ENCODE assay signal across 16 mouse cellular contexts in the genomic region with DNA sequence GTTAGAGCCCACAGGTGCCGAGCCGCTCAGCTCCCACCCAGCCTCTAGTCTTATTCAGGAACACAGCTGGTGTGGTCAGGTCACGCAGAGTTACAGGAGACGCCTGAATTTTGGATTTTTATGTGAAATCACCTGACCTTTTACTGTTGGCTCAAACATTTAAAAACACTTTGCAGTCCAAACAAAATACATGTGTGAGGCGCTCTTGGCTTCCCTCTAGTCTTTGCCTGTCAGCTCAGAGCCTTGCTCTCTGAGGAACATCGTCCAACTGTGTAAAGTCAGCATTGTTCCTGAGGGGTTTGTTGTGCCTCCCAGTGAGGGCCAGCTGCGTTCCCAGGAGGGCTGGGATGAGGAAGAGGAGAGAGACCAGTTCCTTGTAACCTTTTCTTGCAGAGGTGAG. TPM values are rescaled to one million over a fixed set of nuclear protein-coding genes. Genes with fewer than 3 reads are reported as not detected.
DNase-seq lines count a peak whose midpoint lies in the region; ATAC-seq and TF ChIP-seq lines count a peak whose summit lies in the region.
"Had no signal": no experiment of that assay in that cellular context is flagged by ENCODE, and none has a peak within 500 bp of the region (broad histone marks: within the 10 kb centered on the region; RNA-seq: fewer than 3 reads in every experiment).

No protein-coding gene starts in this region.

- no peak for ATAC-seq in hindbrain, embryonic 11.5 days (ENCODE audit: low FRiP score)
- ATAC-seq in hindbrain, embryonic 14.5 days (ENCODE audit: low FRiP score): no peak
- no peak for ATAC-seq in hindbrain, postnatal 0 days
- ATAC-seq: intestine, postnatal 0 days had no signal

- H3K9ac ChIP-seq in hindbrain, embryonic 11.5 days (ENCODE audit: low read depth, low read length): peak overlapping the region; percentile 12; the same call in 1 of the 2 replicates
- H3K9ac ChIP-seq in hindbrain, embryonic 14.5 days: no peak overlapping the region
- H3K9ac ChIP-seq in hindbrain, postnatal 0 days (replicated peaks; ENCODE audit: low read length): no peak overlapping the region

- peak overlapping the region; percentile 18; the same call in 1 of the 2 replicates for H3K27ac ChIP-seq in cerebellum, adult 2 months (ENCODE audit: insufficient read depth, low read length)
- no peak overlapping the region for H3K27ac ChIP-seq in hindbrain, embryonic 11.5 days (ENCODE audit: low read depth, low read length)
- no peak overlapping the region for H3K27ac ChIP-seq in hindbrain, embryonic 14.5 days
- H3K27ac ChIP-seq in hindbrain, postnatal 0 days: peak overlapping the region; percentile 41; the same call in 1 of the 2 replicates

- 60% methylated on average over 7 of the region's 7 CpGs for WGBS in cerebellum, adult 2 months
- WGBS in hindbrain, embryonic 11.5 days: 65% methylated on average over 7 of the region's 7 CpGs
- 61% methylated on average over 7 of the region's 7 CpGs for WGBS in hindbrain, embryonic 14.5 days
- WGBS in hindbrain, postnatal 0 days: 51% methylated on average over 7 of the region's 7 CpGs

- no peaks in the 10 kb centered on the region for H3K9me3 ChIP-seq in hindbrain, embryonic 11.5 days (ENCODE audit: control insufficient read depth, low read length)
- H3K9me3 ChIP-seq in hindbrain, embryonic 14.5 days (ENCODE audit: control insufficient read depth, low read length): no peaks in the 10 kb centered on the region
- no peaks in the 10 kb centered on the region for H3K9me3 ChIP-seq in hindbrain, postnatal 0 days (ENCODE audit: low read length)

- H3K27me3 ChIP-seq in cerebellum, adult 2 months (ENCODE audit: control insufficient read depth, insufficient read depth, low read length): no peaks in the 10 kb centered on the region
- no peaks in the 10 kb centered on the region for H3K27me3 ChIP-seq in hindbrain, embryonic 11.5 days (ENCODE audit: control insufficient read depth, insufficient read depth, low read length)
- H3K27me3 ChIP-seq in hindbrain, embryonic 14.5 days (ENCODE audit: control insufficient read depth, insufficient read depth, low read length): no peaks in the 10 kb centered on the region
- H3K27me3 ChIP-seq in hindbrain, postnatal 0 days (ENCODE audit: insufficient read depth, low read length): no peaks in the 10 kb centered on the region

- H3K4me2 ChIP-seq in hindbrain, embryonic 11.5 days (replicated peaks; ENCODE audit: low read depth, low read length): no peak overlapping the region
- no peak overlapping the region for H3K4me2 ChIP-seq in hindbrain, embryonic 14.5 days (replicated peaks)
- no peak overlapping the region for H3K4me2 ChIP-seq in hindbrain, postnatal 0 days (ENCODE audit: low read depth, low read length)

- no peak for TF ChIP-seq CTCF in cerebellum, adult 2 months (IDR thresholded peaks at IDR 0.05; ENCODE audit: borderline replicate concordance, insufficient read depth, low read depth, low read length)
- no peak for TF ChIP-seq CTCF in hindbrain, postnatal 0 days (IDR thresholded peaks at IDR 0.05; ENCODE audit: low read depth)

- H3K4me1 ChIP-seq in cerebellum, adult 2 months (ENCODE audit: control insufficient read depth, insufficient read depth, low read length): peaks cover 68% of the 10 kb centered on the region
- H3K4me1 ChIP-seq in hindbrain, embryonic 11.5 days (replicated peaks; ENCODE audit: control insufficient read depth, insufficient read depth, low read length): peaks cover 38% of the 10 kb centered on the region
- H3K4me1 ChIP-seq in hindbrain, embryonic 14.5 days (replicated peaks; ENCODE audit: control insufficient read depth, insufficient read depth, low read length): peaks cover 71% of the 10 kb centered on the region
- peaks cover 58% of the 10 kb centered on the region for H3K4me1 ChIP-seq in hindbrain, postnatal 0 days (ENCODE audit: insufficient read depth, low read length)

- no peak overlapping the region for H3K4me3 ChIP-seq in cerebellum, adult 2 months (replicated peaks; ENCODE audit: insufficient read depth, low read depth, low read length)
- H3K4me3 ChIP-seq in hindbrain, embryonic 11.5 days (ENCODE audit: low read depth, low read length): no peak overlapping the region
- H3K4me3 ChIP-seq in hindbrain, embryonic 14.5 days (replicated peaks; ENCODE audit: low read length): no peak overlapping the region
- no peak overlapping the region for H3K4me3 ChIP-seq in hindbrain, postnatal 0 days (ENCODE audit: low read length)

- no peaks in the 10 kb centered on the region for H3K36me3 ChIP-seq in hindbrain, embryonic 11.5 days (ENCODE audit: control insufficient read depth, insufficient read depth, low read length)
- no peaks in the 10 kb centered on the region for H3K36me3 ChIP-seq in hindbrain, embryonic 14.5 days (replicated peaks; ENCODE audit: control insufficient read depth, insufficient read depth)
- H3K36me3 ChIP-seq in hindbrain, postnatal 0 days (ENCODE audit: insufficient read depth, low read length): no peaks in the 10 kb centered on the region

- no peak for TF ChIP-seq POLR2A in cerebellum, adult 2 months (IDR thresholded peaks at IDR 0.05; ENCODE audit: borderline replicate concordance, insufficient read depth, low read length)

- no peak for DNase-seq in cerebellum, adult 2 months
- DNase-seq in cerebellum, adult 11 months: no peak
- DNase-seq in hindbrain, embryonic 11.5 days (ENCODE audit: low spot score): no peak
- no peak for DNase-seq in hindbrain, embryonic 14.5 days (ENCODE audit: low spot score)
- DNase-seq in NIH3T3 (ENCODE audit: low read depth): peak; percentile 65
- no peak for DNase-seq in hindbrain, postnatal 0 days (ENCODE audit: low spot score)
- no peak for DNase-seq in ovary, postnatal 14 days (ENCODE audit: low spot score)
- no peak for DNase-seq in ovary, postnatal 10 days (ENCODE audit: low spot score)
- DNase-seq: cerebellum, adult 18-20 months; lung, postnatal 10 days; thymus, adult 18-20 months had no signal

RNA-seq across cellular contexts. Expression of gene Ralgds, which starts 17.4 kb away (rescaled TPM):
- 133 and 151 TPM in 2 replicates for polyA plus RNA-seq in cerebellum, adult 2 months (2012; rRNA removed)
- 55.9 and 63.0 TPM in 2 replicates for polyA plus RNA-seq in hindbrain, embryonic 11.5 days (2014; fragmentation: Nextera tagmentation; extraction: Ambion mirVana)
- polyA plus RNA-seq in hindbrain, embryonic 14.5 days (2014; fragmentation: Nextera tagmentation; extraction: Ambion mirVana): 92.9 and 95.5 TPM in 2 replicates
- total RNA-seq in hindbrain, postnatal 0 days (2014; rRNA removed): 263 and 266 TPM in 2 replicates
- 74.6 and 76.8 TPM in 2 replicates for polyA plus RNA-seq in hindbrain, postnatal 0 days (2015; fragmentation: Nextera tagmentation; extraction: Ambion mirVana)

RNA-seq across cellular contexts. Expression of gene Gm10134, which starts 24.4 kb away (rescaled TPM):
- 0.48 TPM in 1 of 2 replicates, not detected in the other for polyA plus RNA-seq in cerebellum, adult 2 months (2012; rRNA removed)
- 0.73 TPM in 1 of 2 replicates, not detected in the other for polyA plus RNA-seq in hindbrain, embryonic 11.5 days (2014; fragmentation: Nextera tagmentation; extraction: Ambion mirVana)
- polyA plus RNA-seq in hindbrain, embryonic 14.5 days (2014; fragmentation: Nextera tagmentation; extraction: Ambion mirVana): 0.90 and 2.9 TPM in 2 replicates
- total RNA-seq in hindbrain, postnatal 0 days (2014; rRNA removed): not detected in 2 replicates
- polyA plus RNA-seq in hindbrain, postnatal 0 days (2015; fragmentation: Nextera tagmentation; extraction: Ambion mirVana): 4.0 and 4.8 TPM in 2 replicates
- total RNA-seq: granulocyte monocyte progenitor cell, adult 5-6 weeks; layer of hippocampus, postnatal 14 days; liver, adult 2 months; monocyte, adult 5-6 weeks had no signal
- polyA plus RNA-seq: liver, adult 2 months had no signal

RNA-seq across cellular contexts. Expression of gene Cel, which starts 32.9 kb away (rescaled TPM):
- polyA plus RNA-seq in cerebellum, adult 2 months (2012; rRNA removed): 0.10 TPM in 2 replicates
- polyA plus RNA-seq in hindbrain, embryonic 11.5 days (2014; fragmentation: Nextera tagmentation; extraction: Ambion mirVana): not detected in 2 replicates
- not detected in 2 replicates for polyA plus RNA-seq in hindbrain, embryonic 14.5 days (2014; fragmentation: Nextera tagmentation; extraction: Ambion mirVana)
- total RNA-seq in hindbrain, postnatal 0 days (2014; rRNA removed): not detected in 2 replicates
- polyA plus RNA-seq in hindbrain, postnatal 0 days (2015; fragmentation: Nextera tagmentation; extraction: Ambion mirVana): not detected in 2 replicates
- total RNA-seq: granulocyte monocyte progenitor cell, adult 5-6 weeks; layer of hippocampus, postnatal 14 days; monocyte, adult 5-6 weeks had no signal

RNA-seq across cellular contexts. Expression of gene Gbgt1, which starts 33.6 kb away (rescaled TPM):
- polyA plus RNA-seq in cerebellum, adult 2 months (2012; rRNA removed): 1.1 and 1.5 TPM in 2 replicates
- 0.38 and 1.1 TPM in 2 replicates for polyA plus RNA-seq in hindbrain, embryonic 11.5 days (2014; fragmentation: Nextera tagmentation; extraction: Ambion mirVana)
- 1.3 and 1.7 TPM in 2 replicates for polyA plus RNA-seq in hindbrain, embryonic 14.5 days (2014; fragmentation: Nextera tagmentation; extraction: Ambion mirVana)
- 3.7 and 8.2 TPM in 2 replicates for total RNA-seq in hindbrain, postnatal 0 days (2014; rRNA removed)
- polyA plus RNA-seq in hindbrain, postnatal 0 days (2015; fragmentation: Nextera tagmentation; extraction: Ambion mirVana): 1.5 and 1.7 TPM in 2 replicates
- total RNA-seq: granulocyte monocyte progenitor cell, adult 5-6 weeks had no signal

RNA-seq across cellular contexts. Expression of gene Gtf3c5, which starts 53.2 kb away (rescaled TPM):
- polyA plus RNA-seq in cerebellum, adult 2 months (2012; rRNA removed): 32.4 and 32.6 TPM in 2 replicates
- polyA plus RNA-seq in hindbrain, embryonic 11.5 days (2014; fragmentation: Nextera tagmentation; extraction: Ambion mirVana): 38.1 and 38.2 TPM in 2 replicates
- polyA plus RNA-seq in hindbrain, embryonic 14.5 days (2014; fragmentation: Nextera tagmentation; extraction: Ambion mirVana): 28.6 and 29.3 TPM in 2 replicates
- 23.1 and 28.4 TPM in 2 replicates for total RNA-seq in hindbrain, postnatal 0 days (2014; rRNA removed)
- 27.4 and 29.5 TPM in 2 replicates for polyA plus RNA-seq in hindbrain, postnatal 0 days (2015; fragmentation: Nextera tagmentation; extraction: Ambion mirVana)

Comparison
In these comparisons a context has a peak if more than half of its experiments do, and no peak if none do; other contexts are left out.
1. H3K27ac ChIP-seq: peak in cerebellum, adult 2 months (single experiment) and hindbrain, postnatal 0 days (single experiment); none in hindbrain, embryonic 11.5 days (single experiment) and hindbrain, embryonic 14.5 days (single experiment).